Comparison of ENCODE assay signal across 9 mouse cellular contexts in genomic region chr10:80548428-80549006, GRCm38 (mm10). TPM values are rescaled to one million over a fixed set of nuclear protein-coding genes. Genes with fewer than 3 reads are reported as not detected.
DNase-seq lines count a peak whose midpoint lies in the region; ATAC-seq and TF ChIP-seq lines count a peak whose summit lies in the region.
"Had no signal": no experiment of that assay in that cellular context is flagged by ENCODE, and none has a peak within 500 bp of the region (broad histone marks: within the 10 kb centered on the region; RNA-seq: fewer than 3 reads in every experiment).

No protein-coding gene starts in this region.

- no peaks in the 10 kb centered on the region for H3K27me3 ChIP-seq in C2C12 (ENCODE audit: control insufficient read depth, insufficient read depth, insufficient read length)
- no peaks in the 10 kb centered on the region for H3K27me3 ChIP-seq in heart, adult 2 months (ENCODE audit: control insufficient read depth, insufficient read depth, low read length)
- H3K27me3 ChIP-seq in kidney, embryonic 15.5 days, result no peaks in the 10 kb centered on the region

- no peak overlapping the region for H3K9ac ChIP-seq in heart, adult 2 months (ENCODE audit: low read depth, low read length)
- H3K9ac ChIP-seq in kidney, embryonic 15.5 days, result no peak overlapping the region

- H3K27ac ChIP-seq in heart, adult 2 months, result no peak overlapping the region
- H3K27ac ChIP-seq in kidney, embryonic 15.5 days, result no peak overlapping the region

- TF ChIP-seq EP300 in heart, adult 2 months (IDR thresholded peaks at IDR 0.05; ENCODE audit: insufficient read depth, low read depth, low read length), result no peak

- TF ChIP-seq CTCF in C2C12 (IDR thresholded peaks at IDR 0.05; ENCODE audit: control insufficient read depth, insufficient read depth, insufficient read length), result peak; percentile 60
- peak; percentile 84 for TF ChIP-seq CTCF in heart, adult 2 months (IDR thresholded peaks at IDR 0.05)

- no peak overlapping the region for H3K4me3 ChIP-seq in C2C12 (ENCODE audit: insufficient read depth, poor library complexity, severe bottlenecking)
- no peak overlapping the region for H3K4me3 ChIP-seq in heart, adult 2 months
- no peak overlapping the region for H3K4me3 ChIP-seq in kidney, embryonic 15.5 days (replicated peaks)

- no peak overlapping the region for H3ac ChIP-seq in C2C12 (ENCODE audit: control insufficient read depth, insufficient read length, low read depth)

- ATAC-seq in common myeloid progenitor, adult 5-6 weeks (replicated peaks; ENCODE audit: low read depth, poor library complexity, severe bottlenecking), result peak; percentile 54
- ATAC-seq in kidney, embryonic 15.5 days (replicated peaks; ENCODE audit: low FRiP score), result peak; percentile 67
- ATAC-seq in megakaryocyte, adult 5-6 weeks (ENCODE audit: poor library complexity, severe bottlenecking), result peak; percentile 79

- 72% methylated on average over 10 of the region's 10 CpGs for WGBS in heart, adult 2 months
- WGBS in kidney, embryonic 15.5 days, result 73% methylated on average over 10 of the region's 10 CpGs

- intact Hi-C loops in heart, adult 2 months (cut with DNase I), result no loop called here

- H3K36me3 ChIP-seq in C2C12 (ENCODE audit: control insufficient read depth, insufficient read depth), result peaks cover 29% of the 10 kb centered on the region
- no peaks in the 10 kb centered on the region for H3K36me3 ChIP-seq in heart, adult 2 months (ENCODE audit: control insufficient read depth, insufficient read depth, low read length)
- peaks cover 74% of the 10 kb centered on the region for H3K36me3 ChIP-seq in kidney, embryonic 15.5 days

- peaks cover 2% of the 10 kb centered on the region; the same call in 1 of the 2 replicates for H3K4me1 ChIP-seq in heart, adult 2 months (ENCODE audit: control insufficient read depth, insufficient read depth, low read length)
- H3K4me1 ChIP-seq in kidney, embryonic 15.5 days, result peaks cover 8% of the 10 kb centered on the region

- peak; percentile 80 for DNase-seq in Muller cell, postnatal 12 days (ENCODE audit: inconsistent ontology term)
- peak; percentile 63 to 73 for DNase-seq in heart, adult 2 months
- peak; percentile 59 for DNase-seq in retina, postnatal 7 days (ENCODE audit: low read depth, low spot score)
- no peak for DNase-seq in thymus, postnatal 25 days

- peaks cover 13% of the 10 kb centered on the region for H3K79me3 ChIP-seq in C2C12 (ENCODE audit: low read depth)

- H3K4me2 ChIP-seq in kidney, embryonic 15.5 days, result no peak overlapping the region

- TF ChIP-seq POLR2A in heart, adult 2 months (IDR thresholded peaks at IDR 0.05; ENCODE audit: insufficient read depth, low read depth, low read length), result no peak

- peaks cover 28% of the 10 kb centered on the region for H3K79me2 ChIP-seq in C2C12 (ENCODE audit: control insufficient read depth, insufficient read depth)
- no peaks in the 10 kb centered on the region; the same call in none of the 2 replicates for H3K79me2 ChIP-seq in heart, adult 2 months (replicated peaks; ENCODE audit: control insufficient read depth, insufficient read depth, low read length)

- H3K9me3 ChIP-seq in kidney, embryonic 15.5 days (replicated peaks), result no peaks in the 10 kb centered on the region

TF ChIP-seq in C2C12, 6 proteins besides CTCF, POLR2A, EP300 and RAD21:
- TF ChIP-seq USF1 (IDR thresholded peaks at IDR 0.05; ENCODE audit: low read depth) (no peak), MYOD1 (IDR thresholded peaks at IDR 0.05; ENCODE audit: control insufficient read depth, insufficient read length, low read depth) (no peak), MAX (IDR thresholded peaks at IDR 0.05) (no peak), MYOG (IDR thresholded peaks at IDR 0.05; ENCODE audit: control insufficient read depth, extremely low read depth, insufficient read length) (no peak), FOSL1 (IDR thresholded peaks at IDR 0.05; ENCODE audit: insufficient read depth, low read length, poor library complexity, severe bottlenecking) (no peak), CEBPB (IDR thresholded peaks at IDR 0.05; ENCODE audit: low read depth) (no peak)

RNA-seq across cellular contexts. Expression of gene Atp8b3, which starts 9.6 kb away (rescaled TPM):
- 0.13 TPM for polyA plus RNA-seq in C2C12 (2012; fragmentation: generic; extraction: Trizol)
- not detected in 2 replicates for total RNA-seq in common myeloid progenitor, adult 5-6 weeks (2017)
- total RNA-seq in heart, adult 2 months (2021), result not detected
- polyA plus RNA-seq in heart, adult 2 months (2012; rRNA removed), result 0.39 and 0.50 TPM in 2 replicates
- 0.23 TPM in 2 replicates for polyA plus RNA-seq in kidney, embryonic 15.5 days (2015; fragmentation: Nextera tagmentation; extraction: Ambion mirVana)
- total RNA-seq in megakaryocyte, adult 5-6 weeks (2015), result not detected in 2 replicates
- total RNA-seq in megakaryocyte, adult 5-6 weeks (2017), result not detected in 2 replicates
- polyA plus RNA-seq: large intestine, adult 2 months had no signal

RNA-seq across cellular contexts. Expression of gene Rexo1, which starts 12.8 kb away (rescaled TPM):
- polyA plus RNA-seq in C2C12 (2012; fragmentation: generic; extraction: Trizol), result 23.0 TPM
- total RNA-seq in common myeloid progenitor, adult 5-6 weeks (2017), result 12.3 and 19.2 TPM in 2 replicates
- 10 to 100 TPM; 11.6 to 12.3 TPM for total RNA-seq in heart, adult 2 months (2021)
- polyA plus RNA-seq in heart, adult 2 months (2012; rRNA removed), result 19.5 and 19.8 TPM in 2 replicates
- polyA plus RNA-seq in kidney, embryonic 15.5 days (2015; fragmentation: Nextera tagmentation; extraction: Ambion mirVana), result 23.9 and 29.5 TPM in 2 replicates
- 35.9 and 41.5 TPM in 2 replicates for total RNA-seq in megakaryocyte, adult 5-6 weeks (2015)
- total RNA-seq in megakaryocyte, adult 5-6 weeks (2017), result 19.4 and 19.9 TPM in 2 replicates

RNA-seq across cellular contexts. Expression of gene Klf16, which starts 28.6 kb away (rescaled TPM):
- polyA plus RNA-seq in C2C12 (2012; fragmentation: generic; extraction: Trizol), result 21.0 TPM
- 8.6 and 10.6 TPM in 2 replicates for total RNA-seq in common myeloid progenitor, adult 5-6 weeks (2017)
- total RNA-seq in heart, adult 2 months (2021), result 1 to 10 TPM; 4.0 to 4.4 TPM
- 3.6 and 5.5 TPM in 2 replicates for polyA plus RNA-seq in heart, adult 2 months (2012; rRNA removed)
- 9.9 and 11.2 TPM in 2 replicates for polyA plus RNA-seq in kidney, embryonic 15.5 days (2015; fragmentation: Nextera tagmentation; extraction: Ambion mirVana)
- 2.6 and 3.3 TPM in 2 replicates for total RNA-seq in megakaryocyte, adult 5-6 weeks (2015)
- total RNA-seq in megakaryocyte, adult 5-6 weeks (2017), result 3.9 and 5.3 TPM in 2 replicates

RNA-seq across cellular contexts. Expression of gene Abhd17a, which starts 41.6 kb away (rescaled TPM):
- 103 TPM for polyA plus RNA-seq in C2C12 (2012; fragmentation: generic; extraction: Trizol)
- total RNA-seq in common myeloid progenitor, adult 5-6 weeks (2017), result 15.3 and 29.6 TPM in 2 replicates
- total RNA-seq in heart, adult 2 months (2021), result 10 to 100 TPM; 40.2 to 46.9 TPM
- polyA plus RNA-seq in heart, adult 2 months (2012; rRNA removed), result 67.3 and 80.0 TPM in 2 replicates
- 93.5 and 95.4 TPM in 2 replicates for polyA plus RNA-seq in kidney, embryonic 15.5 days (2015; fragmentation: Nextera tagmentation; extraction: Ambion mirVana)
- 64.8 and 82.1 TPM in 2 replicates for total RNA-seq in megakaryocyte, adult 5-6 weeks (2015)
- 21.7 and 31.6 TPM in 2 replicates for total RNA-seq in megakaryocyte, adult 5-6 weeks (2017)

RNA-seq across cellular contexts. Expression of gene Onecut3, which starts 53.9 kb away (rescaled TPM):
- polyA plus RNA-seq in C2C12 (2012; fragmentation: generic; extraction: Trizol), result not detected
- not detected in 2 replicates for total RNA-seq in common myeloid progenitor, adult 5-6 weeks (2017)
- under 1 TPM in 1 of 2 experiments, not detected in 1; 0.05 TPM for total RNA-seq in heart, adult 2 months (2021)
- 0.06 and 0.09 TPM in 2 replicates for polyA plus RNA-seq in heart, adult 2 months (2012; rRNA removed)
- polyA plus RNA-seq in kidney, embryonic 15.5 days (2015; fragmentation: Nextera tagmentation; extraction: Ambion mirVana), result not detected in 2 replicates
- total RNA-seq in megakaryocyte, adult 5-6 weeks (2015), result not detected in 2 replicates
- not detected in 2 replicates for total RNA-seq in megakaryocyte, adult 5-6 weeks (2017)
